Mouse (Mus musculus) embryonic fibroblast, embryonic 13.5 days (primary cell): ENCODE measurements around the gene Daglb.

ENCODE experiments used
- CTCF ChIP-seq: IDR thresholded peaks from 2 replicates; pipeline ENCODE4 v1.5.1; 2011; ENCODE audit warnings: mild to moderate bottlenecking, control low read depth, low read length, moderate library complexity, borderline replicate concordance; ENCODE audit not compliant: insufficient read depth
- POLR2A ChIP-seq: IDR thresholded peaks from 2 replicates; pipeline ENCODE4 v1.6.1; 2011; ENCODE audit warnings: low read depth, mild to moderate bottlenecking, control low read depth, low read length, moderate library complexity

DNA sequence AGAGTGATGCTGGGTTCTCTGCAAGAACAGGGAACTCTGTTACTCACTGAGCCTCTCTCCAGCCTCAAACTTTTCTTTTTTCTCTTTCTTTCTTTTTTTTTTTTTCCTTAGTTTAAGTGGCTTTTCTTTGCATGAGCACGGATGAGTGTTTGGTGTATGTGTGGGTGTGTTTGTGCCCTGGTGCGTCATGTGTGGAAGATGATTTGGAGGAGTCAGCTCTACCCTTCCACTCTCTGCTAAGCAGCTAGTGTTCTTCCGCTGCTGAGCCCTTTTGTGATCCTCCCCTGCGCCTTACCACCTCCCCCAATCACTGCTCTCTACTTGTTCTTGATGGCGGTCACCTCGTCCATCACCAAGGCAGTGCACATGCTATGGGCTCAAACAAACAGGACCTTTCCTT lies 31.3 kb downstream of the Daglb start:
- TF ChIP-seq POLR2A (no peak), CTCF (no peak)
